Mouse (Mus musculus) E14TG2a.4 (cell line): ENCODE measurements at regions not wholly inside any gene's neighbourhood (a gene's known extent, or its start where the extent isn't known, plus 50 kb on each side); places are given as distances from the start of the nearest gene placed in this dataset.

Experiments
- CTCF ChIP-seq: conservative IDR thresholded peaks from 2 replicates; pipeline ENCODE4 v1.5.1; 2014; ENCODE audit warnings: low read length
- POU5F1 ChIP-seq: IDR thresholded peaks from 2 replicates; pipeline ENCODE4 v1.6.1; 2014; ENCODE audit warnings: low read length, borderline replicate concordance

DNA sequence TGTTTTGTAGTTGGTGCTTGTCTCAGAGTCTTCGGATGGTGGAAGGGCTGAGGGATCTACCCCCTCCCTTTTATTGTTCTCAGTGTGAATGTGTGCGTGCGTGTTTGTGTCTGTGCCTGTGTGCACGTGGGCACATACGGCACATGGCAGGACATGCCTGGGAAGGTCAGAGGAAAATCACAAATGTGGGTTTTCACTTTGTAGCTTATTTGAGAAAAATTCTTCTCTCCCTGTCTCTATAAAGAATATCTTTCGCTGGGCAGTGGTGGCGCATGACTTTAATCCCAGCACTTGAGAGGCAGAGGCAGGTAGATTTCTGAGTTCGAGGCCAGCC is 73.5 kb upstream of the Klf13 start:
- TF ChIP-seq CTCF (no peak), POU5F1 (no peak)
